ENCODE assay signal across 8 mouse cellular contexts in genomic region chr10:59323100-59323487, GRCm38 (mm10). TPM values are rescaled to one million over a fixed set of nuclear protein-coding genes. Genes with fewer than 3 reads are reported as not detected.
DNase-seq lines count a peak whose midpoint lies in the region; ATAC-seq lines count a peak whose summit lies in the region.

Gene P4ha1 (plus strand): TSS chr10:59323296.

- WGBS in hindbrain, embryonic 16.5 days, result 0% methylated on average over 26 of the region's 39 CpGs
- WGBS in macrophage (ENCODE audit: missing documents), result 0% methylated on average over 39 of the region's 39 CpGs

- H3K27me3 ChIP-seq in hindbrain, embryonic 16.5 days (replicated peaks; ENCODE audit: control insufficient read depth, insufficient read depth, low read length), result no peaks in the 10 kb centered on the region

- peak within 1 kb of the TSS; percentile 96 for H3K9ac ChIP-seq in hindbrain, embryonic 16.5 days (ENCODE audit: low read depth, low read length)

- peak within 1 kb of the TSS; percentile 79 for H3K4me3 ChIP-seq in hindbrain, embryonic 16.5 days (ENCODE audit: low read length)
- H3K4me3 ChIP-seq in macrophage (ENCODE audit: inconsistent target), result peak within 1 kb of the TSS; percentile 79

- peak within 1 kb of the TSS; percentile 95 for H3K4me2 ChIP-seq in hindbrain, embryonic 16.5 days (ENCODE audit: low read length)

- H3K79me2 ChIP-seq in macrophage (ENCODE audit: inconsistent target), result peaks cover 45% of the 10 kb centered on the region

- H3K9me3 ChIP-seq in hindbrain, embryonic 16.5 days (ENCODE audit: control insufficient read depth, low read length), result no peaks in the 10 kb centered on the region

- peaks cover 18% of the 10 kb centered on the region for H3K4me1 ChIP-seq in hindbrain, embryonic 16.5 days (ENCODE audit: control insufficient read depth, insufficient read depth, low read depth, low read length)

- peak within 1 kb of the TSS; percentile 97 for H3K27ac ChIP-seq in hindbrain, embryonic 16.5 days (ENCODE audit: low read depth, low read length)
- peak within 1 kb of the TSS; percentile 81 for H3K27ac ChIP-seq in macrophage

- H3K36me3 ChIP-seq in hindbrain, embryonic 16.5 days (ENCODE audit: control insufficient read depth, insufficient read depth, low read length), result no peaks in the 10 kb centered on the region
- H3K36me3 ChIP-seq in macrophage (ENCODE audit: inconsistent target), result no peaks in the 10 kb centered on the region

- DNase-seq in T-cell, adult 2 months (ENCODE audit: low spot score), result peak; percentile 98
- DNase-seq in cerebellum, postnatal 36 days, result peak; percentile 98 to 100
- DNase-seq in gastrocnemius, adult 18-20 months (ENCODE audit: low spot score), result peak; percentile 98
- peak; percentile 100 for DNase-seq in left cerebral cortex, adult 18-20 months (ENCODE audit: low spot score in 2 of 2)
- peak; percentile 99 for DNase-seq in right cerebral cortex, adult 18-20 months
- DNase-seq in urinary bladder, postnatal 10 days (ENCODE audit: low spot score), result peak; percentile 96

- ATAC-seq in hindbrain, embryonic 16.5 days, result peak; percentile 99

RNA-seq across cellular contexts. Expression of gene P4ha1, which starts in this region (rescaled TPM):
- total RNA-seq in gastrocnemius, adult 18-20 months (2021), result 10 to 100 TPM; 32.0 to 41.6 TPM
- polyA plus RNA-seq in hindbrain, embryonic 16.5 days (2015; fragmentation: Nextera tagmentation; extraction: Ambion mirVana), result 31.4 and 36.3 TPM in 2 replicates
- 10 to 100 TPM; 44.8 to 49.7 TPM for total RNA-seq in left cerebral cortex, adult 18-20 months (2021)
- 100 to 1,000 TPM in 1 of 26 experiments, 10 to 100 TPM in 25; 21.6 to 111 (median 52.5) TPM for total RNA-seq in macrophage (2018; cell fraction: chromatin; rRNA removed)
- total RNA-seq in macrophage (2018; cell fraction: cytosol; rRNA removed), result 100 to 1,000 TPM in 3 of 26 experiments, 10 to 100 TPM in 23; 38.2 to 109 (median 58.9) TPM
- 100 to 1,000 TPM in 14 of 26 experiments, 10 to 100 TPM in 12; 53.3 to 199 (median 119) TPM for total RNA-seq in macrophage (2018; cell fraction: nucleus; rRNA removed)
- polyA plus RNA-seq in macrophage (2018), result 45.8 to 78.9 TPM (median 65.6 TPM) in 3 replicates

Comparison
In these comparisons a context has a peak if more than half of its experiments do, and no peak if none do; other contexts are left out.
1. Peak in every context shown above with its lines: DNase-seq, ATAC-seq, H3K4me3 ChIP-seq and H3K27ac ChIP-seq.